In genomic region chr10:96628100-96628912, GRCm38 (mm10) we compare ENCODE assay signal across 10 mouse cellular contexts. TPM values are rescaled to one million over a fixed set of nuclear protein-coding genes. Genes with fewer than 3 reads are reported as not detected.
DNase-seq lines count a peak whose midpoint lies in the region; ATAC-seq and TF ChIP-seq lines count a peak whose summit lies in the region.
"Had no signal": no experiment of that assay in that cellular context is flagged by ENCODE, and none has a peak within 500 bp of the region (broad histone marks: within the 10 kb centered on the region; RNA-seq: fewer than 3 reads in every experiment).

No protein-coding gene starts in this region.

- TF ChIP-seq CTCF in spleen, adult 2 months (IDR thresholded peaks at IDR 0.05; ENCODE audit: extremely low read depth, insufficient read depth, insufficient read length, insufficient replicate concordance), result no peak
- TF ChIP-seq CTCF in embryonic fibroblast, embryonic 13.5 days (IDR thresholded peaks at IDR 0.05; ENCODE audit: borderline replicate concordance, insufficient read depth, low read length), result no peak
- TF ChIP-seq CTCF in stomach, postnatal 0 days (IDR thresholded peaks at IDR 0.05; ENCODE audit: low read depth), result no peak
- no peak for TF ChIP-seq CTCF in heart, adult 2 months (IDR thresholded peaks at IDR 0.05)

- H3K27me3 ChIP-seq in spleen, adult 2 months (ENCODE audit: control insufficient read depth, insufficient read depth, low read length), result no peaks in the 10 kb centered on the region
- H3K27me3 ChIP-seq in stomach, postnatal 0 days (ENCODE audit: control insufficient read depth, insufficient read depth, low read length), result no peaks in the 10 kb centered on the region
- no peaks in the 10 kb centered on the region for H3K27me3 ChIP-seq in heart, adult 2 months (ENCODE audit: control insufficient read depth, insufficient read depth, low read length)

- no peak for DNase-seq in spleen, adult 2 months (ENCODE audit: low read depth in 1 of 2, low spot score in 2 of 2)
- no peak for DNase-seq in spleen, postnatal 4 days (ENCODE audit: low spot score in 2 of 2)
- peak; percentile 73 for DNase-seq in adrenal gland, postnatal 14 days
- peak; percentile 68 for DNase-seq in stomach, postnatal 0 days (ENCODE audit: low spot score)
- no peak for DNase-seq in heart, adult 9 months (ENCODE audit: low spot score in 2 of 2)
- no peak for DNase-seq in embryo, embryonic 11 days
- DNase-seq in heart, adult 2 months, result no peak

- H3K9me3 ChIP-seq in stomach, postnatal 0 days (ENCODE audit: control insufficient read depth, low read length), result no peaks in the 10 kb centered on the region
- H3K9me3 ChIP-seq: embryonic facial prominence, embryonic 10.5 days; hindbrain, embryonic 10.5 days had no signal

- H3K36me3 ChIP-seq in spleen, adult 2 months (ENCODE audit: control insufficient read depth, insufficient read depth, low read length), result peaks cover 11% of the 10 kb centered on the region
- no peaks in the 10 kb centered on the region; the same call in none of the 2 replicates for H3K36me3 ChIP-seq in stomach, postnatal 0 days (ENCODE audit: control insufficient read depth, insufficient read depth, low read length)
- H3K36me3 ChIP-seq in heart, adult 2 months (ENCODE audit: control insufficient read depth, insufficient read depth, low read length), result peaks cover 10% of the 10 kb centered on the region

- peak; percentile 63 for TF ChIP-seq EP300 in stomach, postnatal 0 days (optimal IDR thresholded peaks at IDR 0.05)
- no peak for TF ChIP-seq EP300 in heart, adult 2 months (IDR thresholded peaks at IDR 0.05; ENCODE audit: insufficient read depth, low read depth, low read length)

- no peak overlapping the region for H3K4me2 ChIP-seq in stomach, postnatal 0 days (replicated peaks; ENCODE audit: low read depth)

- ATAC-seq in stomach, postnatal 0 days (ENCODE audit: low FRiP score, low TSS enrichment), result peak; percentile 86

- H3K27ac ChIP-seq in spleen, adult 2 months (ENCODE audit: insufficient read depth, low read length), result 0 out of 2 replicates have a peak overlapping the region, but pooled peaks have one; percentile 28
- H3K27ac ChIP-seq in embryonic fibroblast, embryonic 13.5 days (ENCODE audit: insufficient read depth, low read length), result peak overlapping the region; percentile 93
- H3K27ac ChIP-seq in stomach, postnatal 0 days (replicated peaks), result peak overlapping the region; percentile 74
- no peak overlapping the region for H3K27ac ChIP-seq in heart, adult 2 months
- H3K27ac ChIP-seq: embryonic facial prominence, embryonic 10.5 days; hindbrain, embryonic 10.5 days had no signal

- no peak overlapping the region for H3K9ac ChIP-seq in stomach, postnatal 0 days (ENCODE audit: low read length)
- no peak overlapping the region for H3K9ac ChIP-seq in heart, adult 2 months (ENCODE audit: low read depth, low read length)

- no peak overlapping the region for H3K4me3 ChIP-seq in spleen, adult 2 months (ENCODE audit: extremely low read depth, insufficient read depth, insufficient read length)
- H3K4me3 ChIP-seq in embryonic fibroblast, embryonic 13.5 days (ENCODE audit: insufficient read depth, low read length), result no peak overlapping the region
- no peak overlapping the region for H3K4me3 ChIP-seq in stomach, postnatal 0 days (ENCODE audit: low read depth, low read length)
- no peak overlapping the region for H3K4me3 ChIP-seq in heart, adult 2 months
- H3K4me3 ChIP-seq: embryonic facial prominence, embryonic 10.5 days; hindbrain, embryonic 10.5 days had no signal

- no peak for TF ChIP-seq POLR2A in spleen, adult 2 months (IDR thresholded peaks at IDR 0.05; ENCODE audit: low read depth, low read length)
- no peak for TF ChIP-seq POLR2A in embryonic fibroblast, embryonic 13.5 days (IDR thresholded peaks at IDR 0.05; ENCODE audit: low read depth, low read length)
- TF ChIP-seq POLR2A in heart, adult 2 months (IDR thresholded peaks at IDR 0.05; ENCODE audit: insufficient read depth, low read depth, low read length), result no peak

- H3K4me1 ChIP-seq in spleen, adult 2 months (ENCODE audit: control insufficient read depth, insufficient read depth, insufficient read length), result peaks cover 28% of the 10 kb centered on the region; the same call in 1 of the 2 replicates
- H3K4me1 ChIP-seq in embryonic fibroblast, embryonic 13.5 days (ENCODE audit: control insufficient read depth, insufficient read depth, low read length), result peaks cover 8% of the 10 kb centered on the region
- 0 out of 2 replicates have a peak, but pooled peaks cover 6% of the 10 kb centered on the region for H3K4me1 ChIP-seq in stomach, postnatal 0 days (replicated peaks; ENCODE audit: control insufficient read depth, insufficient read depth)
- peaks cover 6% of the 10 kb centered on the region for H3K4me1 ChIP-seq in heart, adult 2 months (ENCODE audit: control insufficient read depth, insufficient read depth, low read length)

- 0 out of 2 replicates have a peak, but pooled peaks cover 2% of the 10 kb centered on the region for H3K79me2 ChIP-seq in heart, adult 2 months (replicated peaks; ENCODE audit: control insufficient read depth, insufficient read depth, low read length)

- intact Hi-C loops in heart, adult 2 months (cut with DNase I), result no loop called here

- 92% methylated on average over 16 of the region's 16 CpGs for WGBS in spleen, adult 2 months
- 59% methylated on average over 16 of the region's 16 CpGs for WGBS in stomach, postnatal 0 days
- WGBS in heart, adult 2 months, result 88% methylated on average over 16 of the region's 16 CpGs

RNA-seq across cellular contexts. Expression of gene Btg1, which starts 11.5 kb away (rescaled TPM):
- 139 and 152 TPM in 2 replicates for polyA plus RNA-seq in spleen, adult 2 months (2012; rRNA removed)
- total RNA-seq in adrenal gland, postnatal 14 days (2021), result 145 and 150 TPM in 2 replicates
- 65.8 and 66.4 TPM in 2 replicates for polyA plus RNA-seq in embryonic fibroblast, embryonic 13.5 days (2011; ENCODE audit: insufficient read length, low read depth, missing spikeins)
- polyA plus RNA-seq in stomach, postnatal 0 days (2015; fragmentation: Nextera tagmentation; extraction: Ambion mirVana), result 59.8 and 63.0 TPM in 2 replicates
- total RNA-seq in heart, adult 2 months (2021), result 10 to 100 TPM; 28.5 to 45.2 TPM
- polyA plus RNA-seq in heart, adult 2 months (2012; rRNA removed), result 10.4 and 11.7 TPM in 2 replicates

Comparison
In these comparisons a context has a peak if more than half of its experiments do, and no peak if none do; other contexts are left out.
1. DNase-seq: peak in adrenal gland, postnatal 14 days (single experiment) and stomach, postnatal 0 days (single experiment); none in spleen, adult 2 months (0 of 2), spleen, postnatal 4 days (0 of 2), heart, adult 9 months (0 of 2), embryo, embryonic 11 days (single experiment) and heart, adult 2 months (0 of 2).